Mouse (Mus musculus) liver, embryonic 11.5 days (tissue): ENCODE measurements at regions not wholly inside any gene's neighbourhood (a gene's known extent, or its start where the extent isn't known, plus 50 kb on each side); places are given as distances from the start of the nearest gene placed in this dataset.

Experiments used
- ATAC-seq: fragments of 200-750 bp; cut with Nextera tagmentation; replicated peaks from 2 replicates; pipeline ENCODE4 v1.8.0; 2017; ENCODE audit warnings: moderate number of reproducible peaks, mild to moderate bottlenecking, moderate TSS enrichment, moderate library complexity; ENCODE audit not compliant: low FRiP score
- DNase-seq: peaks from one replicate; pipeline ENCODE4 v3.0.0-alpha.2; 2017; ENCODE audit warnings: low spot score
- H3K27ac ChIP-seq: fragments of 300-500 bp; sonication (generic); 2 replicates; pipeline ENCODE4 v1.5.1; 2014; ENCODE audit warnings: mild to moderate bottlenecking, low read depth, low read length, control low read depth
- H3K27me3 ChIP-seq: fragments of 300-500 bp; sonication (generic); replicated peaks from 2 replicates; pipeline ENCODE4 v1.6.1; 2014; ENCODE audit warnings: low read length, mixed read lengths; ENCODE audit not compliant: control insufficient read depth, insufficient read depth
- H3K36me3 ChIP-seq: fragments of 300-500 bp; sonication (generic); 2 replicates; pipeline ENCODE4 v1.6.1; 2014; ENCODE audit warnings: mild to moderate bottlenecking, low read length, moderate library complexity, mixed read lengths; ENCODE audit not compliant: control insufficient read depth, insufficient read depth
- H3K4me1 ChIP-seq: fragments of 300-500 bp; sonication (generic); replicated peaks from 2 replicates; pipeline ENCODE4 v1.6.1; 2014; ENCODE audit warnings: low read length, mixed read lengths; ENCODE audit not compliant: control insufficient read depth, insufficient read depth
- H3K4me2 ChIP-seq: fragments of 300-500 bp; sonication (generic); 2 replicates; pipeline ENCODE4 v1.6.1; 2014; ENCODE audit warnings: mild to moderate bottlenecking, control low read depth, moderate library complexity
- H3K4me3 ChIP-seq: fragments of 300-500 bp; sonication (generic); 2 replicates; pipeline ENCODE4 v1.5.1; 2014; ENCODE audit warnings: low read depth, low read length, control low read depth
- H3K9ac ChIP-seq: fragments of 300-500 bp; sonication (generic); 2 replicates; pipeline ENCODE4 v1.6.1; 2014; ENCODE audit warnings: low read depth, low read length, control low read depth
- H3K9me3 ChIP-seq: fragments of 300-500 bp; sonication (generic); 2 replicates; pipeline ENCODE4 v1.6.1; 2016; ENCODE audit warnings: low read length, inconsistent platforms, mixed read lengths; ENCODE audit not compliant: control insufficient read depth
- WGBS: fragments of 180-500 bp; shearing (Covaris S2); extraction: QIAGEN DNeasy Blood & Tissue Kit; methylation state at CpG from one replicate; pipeline ENCODE4 v1.1.7; 2014; 5-methylcytosine and 5-hydroxymethylcytosine counted together

DNA sequence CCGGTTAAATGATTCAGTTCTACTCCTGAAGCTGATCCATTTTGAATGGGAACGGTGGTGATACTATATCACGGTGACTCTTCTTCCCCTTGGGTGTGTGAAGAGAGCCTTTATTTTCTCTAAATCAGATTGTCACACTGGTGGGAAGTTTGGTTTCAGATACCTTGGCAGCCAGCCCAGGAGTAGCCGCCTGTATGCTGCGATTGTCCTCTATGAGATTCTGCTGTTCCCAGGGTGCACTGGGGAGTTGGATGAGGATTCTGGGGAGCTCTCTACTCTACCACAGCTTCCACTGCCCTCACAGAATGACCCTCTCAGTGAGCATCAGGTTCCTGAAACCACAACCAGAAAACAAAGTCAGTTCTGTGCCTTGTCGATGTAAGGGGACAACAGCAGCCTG, 104.0 kb upstream of the Rapgef5 start:
- no peaks in the 10 kb centered on the region for H3K27me3 ChIP-seq
- 77% methylated on average over 6 of the region's 6 CpGs for WGBS
- no peak overlapping the region for H3K9ac ChIP-seq
- no peaks in the 10 kb centered on the region for H3K9me3 ChIP-seq
- ATAC-seq (no peak), DNase-seq (no peak)
- H3K4me1 ChIP-seq, result no peaks in the 10 kb centered on the region
- H3K4me3 ChIP-seq, result no peak overlapping the region
- H3K36me3 ChIP-seq, result no peaks in the 10 kb centered on the region
- no peak overlapping the region for H3K4me2 ChIP-seq
- H3K27ac ChIP-seq, result no peak overlapping the region

DNA sequence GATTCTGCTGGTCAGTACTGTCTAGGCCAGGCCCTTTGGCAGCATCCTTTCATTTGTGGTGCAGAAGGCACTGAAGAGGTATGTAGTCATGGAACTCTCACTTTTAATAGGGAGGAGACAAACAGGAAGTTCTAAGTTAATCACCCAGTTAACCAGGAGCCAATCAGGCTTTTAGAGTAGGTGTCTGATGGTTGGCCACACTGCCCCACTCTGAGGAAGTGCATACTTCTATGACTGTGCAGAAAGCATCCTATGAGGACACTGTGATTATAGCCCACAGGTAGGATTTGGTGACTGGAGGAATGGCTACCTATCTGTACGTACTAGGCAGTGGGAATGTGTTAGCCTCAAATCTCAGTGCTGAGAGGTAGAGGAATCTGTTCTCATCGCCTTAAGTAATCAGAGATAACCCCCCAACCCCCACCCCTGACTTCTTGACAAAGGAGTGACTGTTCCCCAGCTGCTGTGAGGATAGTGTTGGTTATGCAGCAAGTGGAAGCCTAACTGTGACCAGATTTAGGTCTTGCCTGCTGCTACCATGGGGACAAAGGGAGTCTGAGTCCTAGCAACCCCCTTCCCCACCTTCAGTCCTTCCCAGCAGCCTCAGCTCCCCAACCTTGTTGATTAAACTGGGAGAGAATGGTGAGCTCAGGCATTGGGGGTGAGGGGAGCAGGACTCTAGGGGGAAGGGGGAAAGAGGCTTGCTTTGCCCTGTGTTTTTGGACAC, 103.3 kb upstream of the Rapgef5 start:
- Histone ChIP-seq H3K4me1 (no peaks in the 10 kb centered on the region), H3K36me3 (no peaks in the 10 kb centered on the region), H3K27me3 (no peaks in the 10 kb centered on the region), H3K9ac (no peak overlapping the region), H3K27ac (no peak overlapping the region), H3K9me3 (no peaks in the 10 kb centered on the region), H3K4me3 (no peak overlapping the region), H3K4me2 (no peak overlapping the region)
- WGBS, result 55% methylated on average over 2 of the region's 2 CpGs
- ATAC-seq (no peak), DNase-seq (no peak)

GRCm38 (mm10) chr12:117414020-117414419, 102.3 kb upstream of the Rapgef5 start:
- Histone ChIP-seq H3K4me2 (no peak overlapping the region), H3K9ac (no peak overlapping the region), H3K27ac (no peak overlapping the region), H3K36me3 (no peaks in the 10 kb centered on the region), H3K27me3 (no peaks in the 10 kb centered on the region), H3K4me1 (no peaks in the 10 kb centered on the region), H3K4me3 (no peak overlapping the region), H3K9me3 (no peaks in the 10 kb centered on the region)
- 78% methylated on average over 2 of the region's 2 CpGs for WGBS
- no peak for DNase-seq
- no peak for ATAC-seq

- H3K4me1 ChIP-seq, result no peaks in the 10 kb centered on the region
- no peaks in the 10 kb centered on the region for H3K27me3 ChIP-seq
- ATAC-seq (no peak), DNase-seq (no peak)
- 68% methylated on average over 2 of the region's 2 CpGs for WGBS
- no peak overlapping the region for H3K27ac ChIP-seq
- no peak overlapping the region for H3K9ac ChIP-seq
- H3K4me3 ChIP-seq, result no peak overlapping the region
- H3K4me2 ChIP-seq, result no peak overlapping the region
- H3K36me3 ChIP-seq, result no peaks in the 10 kb centered on the region
- no peaks in the 10 kb centered on the region for H3K9me3 ChIP-seq
Observed at GRCm38 (mm10) chr12:117415146-117415545, 101.1 kb upstream of the Rapgef5 start.

DNA sequence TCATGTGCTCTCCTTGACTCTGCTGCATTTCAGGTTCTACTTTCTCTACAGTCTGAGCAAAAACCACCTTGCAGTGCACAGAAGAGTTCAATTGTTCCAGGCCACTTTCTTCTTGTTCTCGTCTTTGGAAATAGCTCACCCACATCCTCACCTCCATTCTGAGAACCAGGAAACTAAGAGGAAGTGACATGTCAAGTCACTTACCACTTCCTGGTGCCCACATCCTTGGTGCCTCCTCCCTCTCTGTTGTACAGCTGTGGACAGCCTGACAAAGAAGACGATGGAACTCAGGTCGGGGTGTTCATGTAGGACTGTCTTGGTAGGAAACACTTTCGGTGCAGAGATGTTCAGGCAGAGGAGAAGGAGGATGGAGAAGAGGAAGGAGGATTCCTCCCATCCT, 98.3 kb upstream of the Rapgef5 start:
- no peak overlapping the region for H3K27ac ChIP-seq
- H3K4me3 ChIP-seq, result no peak overlapping the region
- ATAC-seq (no peak), DNase-seq (no peak)
- no peaks in the 10 kb centered on the region for H3K36me3 ChIP-seq
- no peak overlapping the region for H3K9ac ChIP-seq
- H3K9me3 ChIP-seq, result no peaks in the 10 kb centered on the region
- no peak overlapping the region for H3K4me2 ChIP-seq
- no peaks in the 10 kb centered on the region for H3K27me3 ChIP-seq
- H3K4me1 ChIP-seq, result no peaks in the 10 kb centered on the region
- WGBS, result 59% methylated on average over 4 of the region's 4 CpGs

GRCm38 (mm10) chr12:117422315-117422978, 93.8 kb upstream of the Rapgef5 start:
- Histone ChIP-seq H3K4me1 (no peaks in the 10 kb centered on the region), H3K36me3 (no peaks in the 10 kb centered on the region), H3K27me3 (no peaks in the 10 kb centered on the region), H3K27ac (no peak overlapping the region), H3K9ac (no peak overlapping the region), H3K4me3 (no peak overlapping the region), H3K4me2 (no peak overlapping the region), H3K9me3 (no peaks in the 10 kb centered on the region)
- ATAC-seq (no peak), DNase-seq (no peak)
- WGBS, result 86% methylated on average over 7 of the region's 7 CpGs

DNA sequence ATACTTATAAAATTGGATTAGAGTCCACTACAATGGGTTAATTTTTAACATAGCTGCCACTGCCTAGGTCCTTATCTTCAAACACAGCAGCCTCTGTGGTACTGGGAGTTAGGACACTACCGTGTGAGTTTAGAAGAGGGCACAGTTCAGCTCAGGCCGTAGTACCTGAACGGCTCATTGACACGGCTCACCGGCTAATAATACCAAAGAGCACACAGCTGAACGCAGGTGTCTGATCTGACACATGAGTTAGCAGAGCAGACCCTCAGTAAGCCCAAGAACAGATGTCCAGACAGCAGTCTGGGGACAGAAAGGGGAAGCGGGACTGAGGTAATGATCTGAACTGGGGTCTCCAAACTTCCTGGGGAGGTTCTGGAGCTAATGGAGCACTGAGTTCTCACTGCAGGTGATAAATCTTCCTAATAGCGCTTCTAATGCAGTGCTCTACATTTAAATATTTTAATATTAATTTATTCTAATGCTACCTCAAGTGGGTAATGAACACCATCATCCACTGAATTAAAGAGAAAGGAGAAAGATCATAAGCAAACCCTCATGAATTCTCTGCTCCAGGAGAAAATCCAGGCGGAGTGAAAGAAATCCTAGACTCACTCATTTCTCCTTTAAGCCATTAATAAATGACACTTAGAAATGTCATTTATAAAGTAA, 90.8 kb upstream of the Rapgef5 start:
- Histone ChIP-seq H3K4me1 (no peaks in the 10 kb centered on the region), H3K4me2 (no peak overlapping the region), H3K36me3 (no peaks in the 10 kb centered on the region), H3K9ac (no peak overlapping the region), H3K9me3 (no peaks in the 10 kb centered on the region), H3K27ac (no peak overlapping the region), H3K4me3 (no peak overlapping the region), H3K27me3 (no peaks in the 10 kb centered on the region)
- ATAC-seq (peak; percentile 60), DNase-seq (no peak)
- WGBS, result 56% methylated on average over 9 of the region's 9 CpGs

- H3K4me3 ChIP-seq, result no peak overlapping the region
- WGBS, result 27% methylated on average over 1 of the region's 1 CpGs
Observed at GRCm38 (mm10) chr12:117427431-117427830, 88.8 kb upstream of the Rapgef5 start.

More at GRCm38 (mm10) chr12:117427431-117427830, 88.8 kb upstream of the Rapgef5 start:
- Histone ChIP-seq H3K9me3 (no peaks in the 10 kb centered on the region), H3K27ac (no peak overlapping the region), H3K27me3 (no peaks in the 10 kb centered on the region), H3K4me2 (no peak overlapping the region), H3K36me3 (no peaks in the 10 kb centered on the region), H3K4me1 (no peaks in the 10 kb centered on the region), H3K9ac (no peak overlapping the region)
- DNase-seq, result no peak
- peak; percentile 58 for ATAC-seq
